Mouse (Mus musculus) frontal cortex, postnatal 25 days (tissue): Measurements from ENCODE around the gene Myo3b.

Experiments
- DNase-seq, 2 experiments: peaks; one replicate each; pipeline ENCODE4 v3.0.0; 2022; ENCODE audit warnings: low spot score in 2 of 2

The Myo3b gene

GRCm38 (mm10) chr2:70128590-70128989 is 89.7 kb downstream of the Myo3b start:
- DNase-seq = no peak

GRCm38 (mm10) chr2:70129566-70129965 is 90.6 kb downstream of the Myo3b start:
- no peak for DNase-seq

- DNase-seq = no peak
Measured at GRCm38 (mm10) chr2:70133281-70133680, 94.4 kb downstream of the Myo3b start.

- DNase-seq = no peak
Measured at GRCm38 (mm10) chr2:70137226-70137998, 98.5 kb downstream of the Myo3b start.

- no peak for DNase-seq
Measured at GRCm38 (mm10) chr2:70143543-70144188, 104.7 kb downstream of the Myo3b start.

- DNase-seq = no peak
Measured at GRCm38 (mm10) chr2:70146993-70147581, 108.2 kb downstream of the Myo3b start.

GRCm38 (mm10) chr2:70148821-70149510 is 110.0 kb downstream of the Myo3b start:
- DNase-seq = no peak

- no peak for DNase-seq
Measured at GRCm38 (mm10) chr2:70150399-70151035, 111.6 kb downstream of the Myo3b start.

- no peak for DNase-seq
Measured at GRCm38 (mm10) chr2:70151930-70152329, 113.0 kb downstream of the Myo3b start.

GRCm38 (mm10) chr2:70155226-70155836 is 116.4 kb downstream of the Myo3b start:
- DNase-seq = no peak

GRCm38 (mm10) chr2:70159543-70159942 is 120.6 kb downstream of the Myo3b start:
- DNase-seq = no peak

- no peak for DNase-seq
Measured at GRCm38 (mm10) chr2:70166231-70166630, 127.3 kb downstream of the Myo3b start.

GRCm38 (mm10) chr2:70167944-70168935 is 129.3 kb downstream of the Myo3b start:
- DNase-seq = peak; percentile 25 to 35

GRCm38 (mm10) chr2:70170469-70170868 is 131.5 kb downstream of the Myo3b start:
- DNase-seq = no peak

- no peak for DNase-seq
Measured at GRCm38 (mm10) chr2:70176823-70177708, 138.1 kb downstream of the Myo3b start.

- DNase-seq = no peak
Measured at GRCm38 (mm10) chr2:70177709-70178030, 138.7 kb downstream of the Myo3b start.

GRCm38 (mm10) chr2:70178241-70178640 is 139.3 kb downstream of the Myo3b start:
- no peak for DNase-seq

GRCm38 (mm10) chr2:70182150-70182670 is 143.3 kb downstream of the Myo3b start:
- no peak for DNase-seq

- DNase-seq = no peak
Measured at GRCm38 (mm10) chr2:70187040-70187439, 148.1 kb downstream of the Myo3b start.
